Mouse (Mus musculus) forebrain, embryonic 16.5 days (tissue): Measurements from ENCODE around the gene Olfr457. TPM values are rescaled to one million over a fixed set of nuclear protein-coding genes. Genes with fewer than 3 reads are reported as not detected.
"Not testable (repeated sequence)": the region's sequence is repeated elsewhere in the genome, so short reads cannot be mapped to it uniquely, and the experiment has no call there.

Experiments
- ATAC-seq: fragments of 200-750 bp; cut with Nextera tagmentation; 2 replicates; pipeline ENCODE4 v1.8.0; 2017; ENCODE audit warnings: mild to moderate bottlenecking, moderate library complexity
- H3K27ac ChIP-seq: fragments of 300-500 bp; sonication (generic); 2 replicates; pipeline ENCODE4 v1.5.1; 2014; ENCODE audit warnings: low read length, control low read depth
- H3K27me3 ChIP-seq: fragments of 300-500 bp; sonication (generic); replicated peaks from 2 replicates; pipeline ENCODE4 v1.6.1; 2014; ENCODE audit warnings: low read length; ENCODE audit not compliant: control insufficient read depth, insufficient read depth
- H3K36me3 ChIP-seq: fragments of 300-500 bp; sonication (generic); 2 replicates; pipeline ENCODE4 v1.6.1; 2014; ENCODE audit not compliant: control insufficient read depth, insufficient read depth
- H3K4me1 ChIP-seq: fragments of 300-500 bp; sonication (generic); replicated peaks from 2 replicates; pipeline ENCODE4 v1.6.1; 2014; ENCODE audit warnings: low read length; ENCODE audit not compliant: control insufficient read depth, insufficient read depth
- H3K4me2 ChIP-seq: fragments of 300-500 bp; sonication (generic); 2 replicates; pipeline ENCODE4 v1.6.1; 2014; ENCODE audit warnings: mild to moderate bottlenecking, low read length, control low read depth
- H3K4me3 ChIP-seq: fragments of 300-500 bp; sonication (generic); replicated peaks from 2 replicates; pipeline ENCODE4 v1.5.1; 2014; ENCODE audit warnings: mild to moderate bottlenecking, low read length, control low read depth
- H3K9ac ChIP-seq: fragments of 300-500 bp; sonication (generic); replicated peaks from 2 replicates; pipeline ENCODE4 v1.6.1; 2014; ENCODE audit warnings: low read depth, low read length, control low read depth
- H3K9me3 ChIP-seq: fragments of 300-500 bp; sonication (generic); 2 replicates; pipeline ENCODE4 v1.6.1; 2016; ENCODE audit warnings: low read length; ENCODE audit not compliant: control insufficient read depth
- WGBS: fragments of 180-500 bp; shearing (Covaris S2); extraction: QIAGEN DNeasy Blood & Tissue Kit; methylation state at CpG from one replicate; pipeline ENCODE4 v1.1.7; 2014; 5-methylcytosine and 5-hydroxymethylcytosine counted together
- polyA plus RNA-seq: library from polyadenylated mRNA; unstranded; fragments of >200 nt; fragmentation: Nextera tagmentation; extraction: Ambion mirVana; gene quantifications from 2 replicates; pipeline ENCODE4 v1.2.1, GENCODE M21; 2015

The Olfr457 gene
- not detected in 2 replicates for polyA plus RNA-seq

DNA sequence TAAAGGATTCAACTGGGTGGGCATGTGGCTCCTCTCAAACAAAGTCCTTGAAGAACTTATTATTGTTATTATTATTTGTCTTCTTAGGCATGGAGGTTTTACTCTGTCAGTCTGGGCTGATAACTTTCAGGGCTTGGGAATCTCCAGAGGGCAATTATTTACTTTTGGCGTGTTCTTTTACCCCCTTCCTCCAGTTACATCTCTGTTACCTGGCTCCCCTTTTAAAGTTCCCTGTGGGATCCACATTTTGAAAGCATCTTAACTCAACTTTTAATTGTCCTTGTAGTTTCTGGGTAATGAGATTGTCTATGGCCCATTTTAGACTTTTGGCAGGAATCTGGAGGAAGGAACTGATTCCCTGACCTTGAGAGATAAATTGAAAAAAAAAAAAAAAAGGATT is at the start of gene Olfr457:
Gene Olfr457, minus strand, starts transcription at position 101 of the 400 bp plus-strand sequence.
- no peak for ATAC-seq
- WGBS = 84% methylated on average over 1 of the region's 1 CpGs

GRCm38 (mm10) chr6:42513461-42513860 is 37.3 kb upstream of the Olfr457 start:
- Histone ChIP-seq H3K27me3 (no peaks in the 10 kb centered on the region), H3K27ac (no peak overlapping the region), H3K4me2 (no peak overlapping the region), H3K9me3 (no peaks in the 10 kb centered on the region), H3K4me1 (no peaks in the 10 kb centered on the region), H3K4me3 (no peak overlapping the region), H3K9ac (no peak overlapping the region), H3K36me3 (no peaks in the 10 kb centered on the region)
- 95% methylated on average over 1 of the region's 1 CpGs for WGBS
- no peak for ATAC-seq

More for the DNA sequence above, at the start of gene Olfr457:
- Histone ChIP-seq H3K27me3 (no peaks in the 10 kb centered on the region), H3K9ac (no peak within 1 kb of the TSS), H3K9me3 (no peaks in the 10 kb centered on the region), H3K27ac (no peak within 1 kb of the TSS), H3K4me2 (no peak within 1 kb of the TSS), H3K4me3 (no peak within 1 kb of the TSS), H3K4me1 (no peaks in the 10 kb centered on the region), H3K36me3 (no peaks in the 10 kb centered on the region)

DNA sequence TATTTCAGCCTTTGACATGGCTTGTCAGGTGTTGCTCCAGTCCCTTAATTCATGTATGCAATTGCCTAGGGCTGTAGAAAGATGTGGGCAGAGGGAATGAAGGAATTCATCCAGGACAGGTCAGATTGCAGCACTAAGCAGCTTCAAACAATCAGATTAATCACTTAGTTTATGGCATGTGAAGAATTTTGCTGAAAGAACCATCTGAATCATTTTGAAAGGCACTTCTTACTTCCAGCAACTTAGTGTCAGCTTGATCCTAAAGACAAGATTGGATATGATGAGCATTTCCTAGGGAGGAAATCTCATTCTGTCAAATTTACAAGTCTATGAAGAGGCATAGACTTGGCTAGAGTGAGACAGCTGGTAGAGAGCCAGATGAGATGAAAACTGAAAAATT is 33.2 kb upstream of the Olfr457 start:
- Histone ChIP-seq H3K27ac (no peak overlapping the region), H3K4me1 (no peaks in the 10 kb centered on the region), H3K9me3 (no peaks in the 10 kb centered on the region), H3K36me3 (no peaks in the 10 kb centered on the region), H3K27me3 (no peaks in the 10 kb centered on the region), H3K9ac (no peak overlapping the region), H3K4me3 (no peak overlapping the region), H3K4me2 (no peak overlapping the region)
- ATAC-seq = no peak

GRCm38 (mm10) chr6:42503478-42503877 is 27.3 kb upstream of the Olfr457 start:
- no peak overlapping the region for H3K27ac ChIP-seq
- 76% methylated on average over 2 of the region's 2 CpGs for WGBS
- H3K4me2 ChIP-seq = no peak overlapping the region
- no peaks in the 10 kb centered on the region for H3K9me3 ChIP-seq
- no peak overlapping the region for H3K4me3 ChIP-seq
- no peaks in the 10 kb centered on the region for H3K36me3 ChIP-seq
- no peak overlapping the region for H3K9ac ChIP-seq
- no peaks in the 10 kb centered on the region for H3K27me3 ChIP-seq
- H3K4me1 ChIP-seq = no peaks in the 10 kb centered on the region
- no peak for ATAC-seq

- Histone ChIP-seq H3K9ac (no peak overlapping the region), H3K27ac (no peak overlapping the region), H3K4me3 (no peak overlapping the region), H3K9me3 (no peaks in the 10 kb centered on the region), H3K4me2 (no peak overlapping the region), H3K27me3 (no peaks in the 10 kb centered on the region), H3K36me3 (no peaks in the 10 kb centered on the region), H3K4me1 (no peaks in the 10 kb centered on the region)
- 90% methylated on average over 1 of the region's 1 CpGs for WGBS
- ATAC-seq = no peak
These were observed 13.6 kb upstream of the Olfr457 start for GRCm38 (mm10) chr6:42489731-42490130.

- Histone ChIP-seq H3K27me3 (no peaks in the 10 kb centered on the region), H3K27ac (no peak within 1 kb of the TSS), H3K4me2 (no peak within 1 kb of the TSS), H3K4me1 (no peaks in the 10 kb centered on the region), H3K9ac (no peak within 1 kb of the TSS), H3K36me3 (no peaks in the 10 kb centered on the region), H3K4me3 (no peak within 1 kb of the TSS), H3K9me3 (no peaks in the 10 kb centered on the region)
- no peak for ATAC-seq
- WGBS = 95% methylated on average over 1 of the region's 1 CpGs
These were observed 11.0 kb upstream of the Olfr457 start, which contains the start of gene Olfr456 for GRCm38 (mm10) chr6:42487114-42487513. TSS of gene Olfr456 (minus strand) at chr6:42487214.

GRCm38 (mm10) chr6:42484633-42485032 is 8.5 kb upstream of the Olfr457 start:
- H3K4me1 ChIP-seq = no peaks in the 10 kb centered on the region
- ATAC-seq = no peak
- H3K4me3 ChIP-seq = no peak overlapping the region
- H3K27ac ChIP-seq = no peak overlapping the region
- H3K9ac ChIP-seq = no peak overlapping the region
- no peak overlapping the region for H3K4me2 ChIP-seq
- no peaks in the 10 kb centered on the region for H3K27me3 ChIP-seq
- H3K36me3 ChIP-seq = no peaks in the 10 kb centered on the region
- no peaks in the 10 kb centered on the region for H3K9me3 ChIP-seq

GRCm38 (mm10) chr6:42471298-42471697 is 4.8 kb downstream of the Olfr457 start:
- H3K9me3 ChIP-seq, H3K36me3 ChIP-seq, H3K27ac ChIP-seq, H3K9ac ChIP-seq, H3K4me2 ChIP-seq, H3K27me3 ChIP-seq, H3K4me1 ChIP-seq, H3K4me3 ChIP-seq, ATAC-seq: not testable (repeated sequence)
- 94% methylated on average over 4 of the region's 4 CpGs for WGBS

GRCm38 (mm10) chr6:42470542-42470941 is 5.6 kb downstream of the Olfr457 start:
- no peaks in the 10 kb centered on the region for H3K4me1 ChIP-seq
- 92% methylated on average over 4 of the region's 4 CpGs for WGBS

GRCm38 (mm10) chr6:42465096-42465495 is 11.0 kb downstream of the Olfr457 start, which contains the start of gene Olfr458:
TSS of gene Olfr458 (minus strand) at chr6:42465196.
- H3K36me3 ChIP-seq = no peaks in the 10 kb centered on the region
- no peak within 1 kb of the TSS for H3K27ac ChIP-seq
- no peak for ATAC-seq
- no peak within 1 kb of the TSS for H3K4me3 ChIP-seq
- H3K27me3 ChIP-seq = no peaks in the 10 kb centered on the region
- no peaks in the 10 kb centered on the region for H3K4me1 ChIP-seq
- H3K9ac ChIP-seq = no peak within 1 kb of the TSS
- H3K4me2 ChIP-seq = no peak within 1 kb of the TSS
- WGBS = 71% methylated on average over 1 of the region's 1 CpGs
- no peaks in the 10 kb centered on the region for H3K9me3 ChIP-seq

More at GRCm38 (mm10) chr6:42470542-42470941, 5.6 kb downstream of the Olfr457 start:
- Histone ChIP-seq H3K9ac (no peak overlapping the region), H3K27me3 (no peaks in the 10 kb centered on the region), H3K9me3 (no peaks in the 10 kb centered on the region), H3K4me3 (no peak overlapping the region), H3K27ac (no peak overlapping the region), H3K4me2 (no peak overlapping the region), H3K36me3 (no peaks in the 10 kb centered on the region)
- ATAC-seq = no peak
